Mouse (Mus musculus) embryonic fibroblast, embryonic 13.5 days (primary cell): Measurements from ENCODE around the gene C1ra. TPM values are rescaled to one million over a fixed set of nuclear protein-coding genes. Genes with fewer than 3 reads are reported as not detected.
A peak's percentile ranks its signal among the peaks of the same experiment; 100 is the strongest.
"Not testable (repeated sequence)": the region's sequence is repeated elsewhere in the genome, so short reads cannot be mapped to it uniquely, and the experiment has no call there.

ENCODE experiments used
- H3K27ac ChIP-seq: 2 replicates; pipeline ENCODE4 v1.5.1; 2012; ENCODE audit warnings: low read length, control low read depth, inconsistent platforms; ENCODE audit not compliant: insufficient read depth
- H3K4me1 ChIP-seq: 2 replicates; pipeline ENCODE4 v1.6.1; 2011; ENCODE audit warnings: low read length; ENCODE audit not compliant: control insufficient read depth, insufficient read depth
- H3K4me3 ChIP-seq: 2 replicates; pipeline ENCODE4 v1.5.1; 2011; ENCODE audit warnings: mild to moderate bottlenecking, control low read depth, low read length; ENCODE audit not compliant: insufficient read depth
- CTCF ChIP-seq: IDR thresholded peaks from 2 replicates; pipeline ENCODE4 v1.5.1; 2011; ENCODE audit warnings: mild to moderate bottlenecking, control low read depth, low read length, moderate library complexity, borderline replicate concordance; ENCODE audit not compliant: insufficient read depth
- POLR2A ChIP-seq: IDR thresholded peaks from 2 replicates; pipeline ENCODE4 v1.6.1; 2011; ENCODE audit warnings: low read depth, mild to moderate bottlenecking, control low read depth, low read length, moderate library complexity
- polyA plus RNA-seq: library from polyadenylated mRNA; stranded (reverse); fragments of >200 nt; gene quantifications from 2 replicates; pipeline ENCODE4 v1.2.4, GENCODE M21; 2011; ENCODE audit warnings: low read depth; ENCODE audit not compliant: missing spikeins, insufficient read length

C1ra gene
- polyA plus RNA-seq, 1 experiment: 30.1 TPM

GRCm38 (mm10) chr6:124476216-124476615 lies 36.0 kb upstream of the C1ra start:
- Histone ChIP-seq H3K27ac (no peak overlapping the region), H3K4me1 (no peaks in the 10 kb centered on the region), H3K4me3 (no peak overlapping the region)
- TF ChIP-seq POLR2A (no peak), CTCF (no peak)

- TF ChIP-seq POLR2A (no peak), CTCF (no peak)
- no peaks in the 10 kb centered on the region for H3K4me1 ChIP-seq
- no peak overlapping the region for H3K27ac ChIP-seq
- no peak overlapping the region for H3K4me3 ChIP-seq
Observed at GRCm38 (mm10) chr6:124476796-124477195, 35.4 kb upstream of the C1ra start.

- Histone ChIP-seq H3K27ac (no peak overlapping the region), H3K4me3 (no peak overlapping the region), H3K4me1 (no peaks in the 10 kb centered on the region)
- TF ChIP-seq POLR2A (no peak), CTCF (no peak)
Observed at GRCm38 (mm10) chr6:124477221-124477655, 35.0 kb upstream of the C1ra start.

- TF ChIP-seq POLR2A (no peak), CTCF (no peak)
- no peaks in the 10 kb centered on the region for H3K4me1 ChIP-seq
- no peak overlapping the region for H3K27ac ChIP-seq
- H3K4me3 ChIP-seq: no peak overlapping the region
Observed at GRCm38 (mm10) chr6:124477922-124478651, 34.1 kb upstream of the C1ra start.

GRCm38 (mm10) chr6:124478874-124479572 lies 33.2 kb upstream of the C1ra start:
- H3K27ac ChIP-seq: no peak overlapping the region
- TF ChIP-seq CTCF (no peak), POLR2A (no peak)
- no peak overlapping the region for H3K4me3 ChIP-seq
- no peaks in the 10 kb centered on the region; the same call in 1 of the 2 replicates for H3K4me1 ChIP-seq

- Histone ChIP-seq H3K4me3 (no peak overlapping the region), H3K4me1 (peaks cover 5% of the 10 kb centered on the region), H3K27ac (no peak overlapping the region)
- no peak for TF ChIP-seq POLR2A
- TF ChIP-seq CTCF: no peak
Observed at GRCm38 (mm10) chr6:124479573-124479930, 32.7 kb upstream of the C1ra start.

- TF ChIP-seq POLR2A: no peak
- TF ChIP-seq CTCF: no peak
- Histone ChIP-seq H3K4me1 (peaks cover 6% of the 10 kb centered on the region), H3K4me3 (no peak overlapping the region), H3K27ac (no peak overlapping the region)
Observed at GRCm38 (mm10) chr6:124480295-124480694, 31.9 kb upstream of the C1ra start.

GRCm38 (mm10) chr6:124481571-124481970 lies 30.6 kb upstream of the C1ra start:
- Histone ChIP-seq H3K4me1 (peaks cover 6% of the 10 kb centered on the region), H3K27ac (no peak overlapping the region), H3K4me3 (no peak overlapping the region)
- TF ChIP-seq POLR2A (no peak), CTCF (no peak)

- H3K27ac ChIP-seq, H3K4me1 ChIP-seq, H3K4me3 ChIP-seq: not testable (repeated sequence)
Observed at GRCm38 (mm10) chr6:124483831-124484230, 28.4 kb upstream of the C1ra start.

- Histone ChIP-seq H3K4me3 (no peak overlapping the region), H3K27ac (peak overlapping the region; percentile 95), H3K4me1 (peaks cover 9% of the 10 kb centered on the region)
- TF ChIP-seq POLR2A: no peak
- no peak for TF ChIP-seq CTCF
Observed at GRCm38 (mm10) chr6:124484851-124485250, 27.4 kb upstream of the C1ra start.
